Mouse (Mus musculus): Measurements from ENCODE around the gene Emb. TPM values are rescaled to one million over a fixed set of nuclear protein-coding genes. Genes with fewer than 3 reads are reported as not detected.
"Not testable (repeated sequence)": the region's sequence is repeated elsewhere in the genome, so short reads cannot be mapped to it uniquely, and the experiment has no call there.

Gene Emb
- total RNA-seq (2021) = 10 to 100 TPM; 28.6 to 33.3 TPM

DNA sequence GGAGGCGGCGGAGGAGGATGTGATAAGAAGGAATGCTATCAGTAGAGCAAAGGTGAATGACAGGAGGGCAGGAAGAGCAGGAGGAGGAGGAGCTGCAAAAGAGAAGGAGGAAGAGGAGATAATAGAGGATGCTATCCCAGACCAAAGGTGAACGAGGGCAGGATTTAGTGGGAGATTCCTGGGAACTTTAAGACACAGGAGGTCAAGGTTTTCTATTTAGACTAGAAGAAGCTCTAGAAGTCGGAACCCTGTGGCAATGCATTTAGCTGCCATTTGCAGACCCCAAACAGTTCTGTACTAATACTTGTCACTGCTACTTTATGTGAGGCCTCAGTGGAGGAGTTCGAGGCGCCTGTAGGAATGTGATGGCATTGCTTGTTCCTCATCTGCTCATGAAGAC is at the start of gene Emb:
Gene Emb, plus strand, starts transcription at position 301 of the 400 bp plus-strand sequence.
- no peak for DNase-seq

DNA sequence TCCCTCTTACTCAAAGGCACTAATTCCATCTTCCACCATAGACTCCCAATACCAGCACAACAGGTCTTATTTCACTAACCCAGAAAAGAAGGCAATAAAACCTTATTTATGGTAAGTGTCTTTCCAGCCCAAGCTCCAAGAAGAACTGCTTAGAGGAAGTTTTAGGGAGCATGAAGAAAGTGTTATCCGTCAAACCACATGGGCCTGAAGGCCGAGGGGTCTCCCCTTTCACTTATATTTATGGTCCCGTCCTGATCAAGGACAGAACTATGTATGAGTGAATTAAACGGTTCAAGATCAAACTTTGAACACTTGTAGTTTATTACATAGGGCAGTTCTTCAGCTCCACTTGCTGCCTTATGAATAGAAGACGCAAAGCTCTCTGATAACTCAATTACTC is 44.4 kb upstream of the Emb start:
- no peak for DNase-seq

DNA sequence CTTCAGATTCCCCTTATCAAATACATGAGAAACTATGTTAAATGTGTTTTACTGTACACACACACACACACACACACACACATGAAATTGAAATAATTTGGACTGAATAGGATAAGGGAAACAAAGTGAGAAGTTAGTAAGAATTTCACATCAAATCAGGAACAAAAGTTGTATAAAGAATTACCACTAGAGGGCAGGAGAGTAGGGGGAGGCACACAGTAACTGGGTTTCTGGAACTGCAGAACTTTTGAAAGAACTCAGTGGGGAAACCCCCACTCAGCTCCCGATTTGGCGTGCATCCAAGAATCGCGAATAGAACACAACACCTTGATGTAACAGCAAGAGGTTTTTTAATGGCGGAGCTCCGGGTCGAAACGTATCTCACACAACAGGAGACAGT is 43.3 kb upstream of the Emb start:
- no peak for DNase-seq

DNA sequence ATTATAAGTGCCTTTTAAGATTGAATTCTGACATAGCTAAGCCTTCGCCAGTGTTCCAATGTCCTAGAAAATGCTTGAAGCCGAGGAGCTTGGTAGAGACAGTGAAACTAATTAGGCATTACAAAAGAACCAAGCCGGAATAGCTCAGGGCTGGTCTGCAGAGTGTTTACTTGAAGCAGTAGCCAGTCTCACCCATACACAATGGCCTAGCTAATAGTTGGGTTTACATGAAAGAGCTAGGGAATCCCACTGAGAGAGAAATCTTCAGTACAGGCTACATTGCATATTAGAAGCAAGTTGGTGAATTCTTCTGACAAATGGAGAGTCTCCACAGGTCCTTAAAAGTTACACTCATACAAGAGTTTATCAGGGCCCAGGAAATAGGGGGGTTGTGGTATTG is 27.4 kb upstream of the Emb start:
- DNase-seq = not testable (repeated sequence)

DNA sequence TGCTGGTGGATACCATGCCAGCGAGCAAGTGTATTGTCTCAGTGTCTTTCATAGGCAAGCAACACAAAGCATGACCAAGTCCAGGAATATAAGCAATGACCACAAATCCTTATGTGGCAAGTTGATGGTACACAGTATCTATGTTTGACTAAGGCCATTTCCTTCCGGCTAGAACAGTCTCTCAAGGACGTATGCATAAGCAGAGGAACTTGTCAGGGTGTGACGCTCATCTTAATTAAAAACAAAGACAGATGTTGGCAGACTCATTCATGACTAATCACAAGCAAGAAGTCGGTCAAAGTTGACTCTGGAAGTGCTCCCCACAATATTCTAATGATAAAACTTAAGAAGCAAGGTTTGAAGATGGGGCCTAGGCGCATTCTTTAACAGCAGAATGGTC is 25.0 kb upstream of the Emb start:
- no peak for DNase-seq

DNA sequence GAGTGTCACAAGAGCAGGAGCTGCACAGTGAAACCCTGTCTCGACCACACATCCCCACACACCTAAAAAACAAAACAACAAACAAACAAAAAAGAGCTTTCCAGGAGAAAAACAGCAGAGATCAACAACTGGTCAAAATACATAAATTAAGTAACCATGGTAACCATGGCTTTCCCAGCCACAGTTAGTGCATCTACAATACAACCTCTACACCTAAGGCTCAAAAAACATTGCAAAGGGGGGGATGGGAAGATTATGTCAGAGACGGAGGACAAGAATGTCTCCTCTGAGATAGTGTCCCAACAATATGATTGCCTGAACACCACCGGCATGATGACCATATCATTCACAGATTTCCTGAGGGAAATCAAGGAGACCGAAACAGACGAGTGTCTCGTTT is 23.0 kb upstream of the Emb start:
- DNase-seq = no peak

DNA sequence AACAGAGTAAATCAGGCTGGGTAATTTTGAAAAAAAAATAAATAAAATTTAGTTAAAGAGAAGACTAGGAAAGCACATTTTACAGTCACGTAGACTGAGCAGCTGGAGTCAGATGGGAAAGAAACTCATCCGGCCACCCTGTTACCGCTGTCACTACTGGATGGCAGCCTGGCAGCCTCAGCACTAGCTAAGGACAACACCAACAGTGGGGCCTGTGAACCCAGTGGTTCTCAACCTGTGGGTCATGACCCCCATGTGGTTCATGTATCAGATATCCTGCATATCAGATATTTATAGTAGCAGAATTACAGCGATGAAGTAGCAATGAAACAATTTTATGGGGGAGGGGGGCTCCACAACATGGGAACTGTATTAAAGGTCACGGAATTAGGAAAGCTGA is 16.2 kb upstream of the Emb start:
- DNase-seq = no peak

DNA sequence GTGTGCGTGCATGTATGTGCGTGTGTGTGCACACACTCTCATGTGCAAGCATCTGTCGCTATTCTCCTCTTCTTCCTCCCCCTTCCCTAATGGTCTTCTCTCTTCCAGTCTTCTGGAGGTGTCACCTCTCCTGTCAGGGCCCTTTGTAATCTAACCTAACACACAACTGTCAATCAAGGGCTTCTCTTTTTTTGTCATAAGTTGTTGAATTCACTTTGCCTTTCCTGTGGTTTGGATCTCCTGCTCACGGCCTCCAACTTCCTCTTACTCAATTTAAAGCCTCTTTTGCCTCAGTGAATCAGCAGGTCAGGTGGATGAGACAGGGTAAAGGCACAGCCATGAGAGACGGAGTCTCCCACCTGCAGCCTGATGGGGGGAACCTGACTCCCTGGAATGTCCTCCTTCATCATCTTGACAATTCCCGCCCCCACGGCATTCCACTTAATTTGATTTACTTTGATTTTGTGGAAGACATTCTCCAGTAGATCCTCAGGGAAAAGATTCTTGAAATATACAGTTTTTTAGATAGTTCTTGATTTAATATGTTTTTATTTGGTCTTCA is 14.8 kb upstream of the Emb start:
- no peak for DNase-seq

DNA sequence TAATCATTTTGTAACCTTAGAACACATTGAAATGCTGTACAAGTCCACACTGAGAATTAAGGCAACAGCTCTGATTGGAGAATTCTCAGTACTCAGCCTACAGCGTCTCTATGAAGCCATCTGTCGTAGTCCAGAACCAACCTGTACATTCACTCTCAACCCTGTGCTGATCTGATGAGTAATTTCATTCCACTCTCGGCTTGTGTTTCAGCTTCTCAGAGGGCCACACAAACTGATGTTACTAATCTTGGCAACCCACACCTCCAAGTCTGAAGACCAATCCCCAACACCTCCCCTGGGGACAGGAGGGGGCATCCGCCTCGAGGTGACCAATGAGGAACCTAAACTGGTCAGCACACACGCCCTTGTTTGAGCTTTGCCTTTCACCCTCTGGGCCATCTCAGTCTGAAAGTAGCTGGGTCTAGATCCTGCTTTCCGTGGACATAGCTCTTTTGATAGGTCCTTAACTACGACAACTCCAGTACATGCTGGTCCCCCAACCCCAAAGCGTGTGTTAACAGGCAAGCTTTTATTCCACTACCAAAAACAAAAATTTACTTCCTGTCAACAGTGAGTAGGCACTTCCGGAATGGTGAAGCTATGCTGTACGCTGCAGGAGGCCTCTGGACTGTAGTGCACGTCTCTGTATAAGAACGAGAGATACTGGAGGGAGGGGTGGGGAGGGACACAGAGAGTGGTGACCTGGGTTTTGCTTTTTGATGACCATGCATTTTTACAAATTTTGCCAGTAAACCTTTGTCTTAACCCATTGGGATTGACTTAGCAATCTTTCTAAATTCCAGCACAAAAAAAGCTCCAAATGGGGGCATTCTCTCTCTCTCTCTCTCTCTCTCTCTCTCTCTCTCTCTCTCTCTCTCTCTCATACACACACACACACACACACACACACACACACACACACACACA is 12.5 kb upstream of the Emb start:
- DNase-seq = no peak

DNA sequence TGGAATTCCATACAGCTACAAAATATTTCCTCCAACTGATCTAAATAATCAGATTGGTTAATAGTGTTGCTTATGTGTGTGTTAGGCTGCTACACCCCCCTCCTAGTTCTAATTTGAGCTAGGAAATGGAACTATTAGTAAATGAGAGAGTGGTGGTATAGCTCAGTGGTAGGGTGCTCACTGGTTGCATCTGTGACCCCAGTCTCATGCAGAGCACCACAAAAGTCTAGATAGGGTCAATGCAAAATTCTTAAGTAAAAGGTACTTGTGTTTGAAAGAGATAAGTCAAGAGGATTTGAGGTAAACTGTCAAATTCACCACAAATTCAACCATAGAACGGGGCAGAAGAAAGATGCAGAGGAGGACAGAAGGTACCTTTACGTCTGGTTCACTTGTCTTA is 10.7 kb upstream of the Emb start:
- no peak for DNase-seq

DNA sequence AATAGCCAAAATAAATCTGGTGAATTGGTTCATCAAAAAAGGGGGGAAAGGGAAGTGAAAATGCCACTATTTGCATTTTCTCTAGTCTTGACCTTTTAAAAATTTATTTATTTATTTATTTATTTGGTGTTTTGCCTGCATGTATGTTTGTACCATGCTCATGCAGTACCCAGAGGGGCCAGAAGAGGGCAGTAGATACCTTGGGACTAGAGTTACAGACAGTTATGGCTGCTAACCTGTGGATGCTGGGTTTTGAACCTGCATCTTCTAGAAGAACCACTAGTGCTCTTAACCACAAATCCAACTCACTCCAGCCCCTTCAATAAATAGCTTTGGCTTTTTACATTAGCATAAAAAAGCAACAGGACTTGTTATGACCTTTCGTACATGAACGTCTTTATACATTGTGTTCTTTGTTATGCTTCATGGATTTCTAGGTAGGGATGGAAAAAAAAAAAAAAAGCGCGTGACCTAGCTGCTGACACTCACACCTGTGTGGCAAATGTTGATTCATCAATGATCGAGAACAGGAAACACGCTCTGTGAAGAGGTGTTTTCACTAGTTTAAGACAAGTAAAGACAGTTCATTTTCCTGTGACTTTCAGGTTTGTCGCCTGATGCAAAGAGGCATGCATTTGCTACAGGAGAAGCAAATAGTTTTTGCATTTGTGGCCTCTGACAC is 9.8 kb upstream of the Emb start:
- DNase-seq = peak; percentile 37 to 41

DNA sequence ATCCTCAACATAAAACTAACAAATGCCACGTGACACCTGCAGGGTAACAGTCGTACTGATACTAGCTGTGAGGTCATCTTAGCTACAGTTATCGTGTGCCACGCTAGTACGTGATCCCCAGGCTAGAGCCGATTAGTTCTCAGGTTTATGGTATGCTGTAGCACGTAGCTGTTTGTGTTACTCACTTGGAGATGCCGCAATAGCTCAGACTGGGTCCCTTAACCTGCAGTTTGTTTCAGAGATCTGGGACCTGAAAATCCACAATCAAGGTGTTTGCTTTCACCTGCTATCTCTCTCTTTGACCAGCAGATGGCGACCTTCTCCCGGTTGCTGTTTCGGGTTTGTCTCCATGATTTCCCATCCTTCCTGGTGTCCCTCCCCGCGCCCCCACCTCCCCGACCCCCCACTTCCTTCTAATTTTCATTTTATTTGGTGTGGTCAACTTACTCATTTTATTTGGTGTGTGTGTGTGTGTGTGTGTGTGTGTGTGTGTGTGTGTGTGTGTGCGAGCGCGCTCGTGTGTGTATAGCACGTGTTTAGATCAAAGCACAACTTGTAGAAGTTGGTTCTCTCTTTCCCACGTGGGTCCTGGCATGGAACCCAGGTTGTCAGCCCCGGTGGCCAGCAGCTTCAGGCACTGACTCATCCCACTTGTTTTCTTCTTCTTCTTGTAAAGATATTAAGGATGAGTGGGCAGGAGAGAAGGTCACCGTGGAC is 5.4 kb upstream of the Emb start:
- DNase-seq = no peak

DNA sequence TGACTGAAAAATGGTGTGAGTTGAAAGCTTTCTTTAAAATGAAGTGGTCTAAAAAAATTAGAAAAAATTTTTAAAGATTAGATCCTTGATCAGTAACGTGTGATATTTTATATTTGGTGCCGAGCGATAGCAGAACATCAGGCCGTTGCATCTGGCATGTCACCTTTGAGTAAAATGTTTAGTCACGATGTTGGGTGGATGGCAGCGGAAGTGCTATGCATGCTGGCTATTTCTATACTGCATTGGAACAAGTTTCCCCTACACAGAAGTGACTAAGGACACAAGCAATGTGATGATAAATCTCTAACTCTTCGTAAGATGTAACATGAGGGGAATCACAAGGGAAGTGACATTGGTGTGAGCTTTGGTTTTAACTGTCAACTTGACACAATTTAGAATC is 3.7 kb upstream of the Emb start:
- DNase-seq = no peak

DNA sequence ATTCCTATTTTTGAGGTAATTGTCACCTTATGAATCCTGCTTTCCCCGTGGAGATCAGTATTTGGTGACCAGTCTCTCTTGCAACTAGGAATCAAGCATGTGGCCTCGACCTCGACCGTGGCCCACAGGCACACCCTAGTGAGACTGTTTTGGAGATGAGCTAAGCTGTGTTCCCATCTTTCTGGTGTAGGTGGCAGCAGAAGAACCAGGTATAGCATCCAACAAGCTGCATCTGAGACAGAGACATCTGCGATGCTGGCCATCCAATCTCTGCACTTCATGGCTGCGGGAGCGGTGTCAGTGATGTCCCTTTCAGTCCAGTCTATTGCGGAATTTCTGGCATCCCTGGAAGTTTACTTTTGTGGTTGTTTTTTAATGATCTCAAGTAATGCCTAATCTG is 2.3 kb upstream of the Emb start:
- DNase-seq = no peak

DNA sequence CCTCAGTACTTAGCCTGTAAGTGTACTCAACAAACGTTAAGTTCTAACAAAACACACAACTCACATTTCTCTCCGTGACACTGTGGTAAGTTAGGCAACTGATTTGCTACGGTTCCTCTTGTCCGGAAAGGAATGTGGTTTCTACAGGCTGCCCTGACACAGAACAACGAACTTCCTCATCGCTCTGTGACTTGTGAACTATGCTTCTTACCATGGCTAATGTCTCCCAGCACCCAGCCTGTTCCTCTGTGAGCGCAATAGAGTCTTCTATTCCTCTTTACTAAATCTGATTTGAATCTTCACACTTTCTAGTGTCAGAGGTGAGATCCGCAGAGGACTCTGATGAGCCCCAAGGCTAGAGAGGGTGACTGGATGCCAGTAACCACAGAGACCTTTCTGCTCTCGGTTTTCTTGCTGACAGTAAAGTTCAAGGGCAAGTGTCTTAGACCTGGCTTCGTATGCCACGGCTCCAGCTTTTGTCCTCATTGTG is 3.1 kb downstream of the Emb start:
- no peak for DNase-seq

DNA sequence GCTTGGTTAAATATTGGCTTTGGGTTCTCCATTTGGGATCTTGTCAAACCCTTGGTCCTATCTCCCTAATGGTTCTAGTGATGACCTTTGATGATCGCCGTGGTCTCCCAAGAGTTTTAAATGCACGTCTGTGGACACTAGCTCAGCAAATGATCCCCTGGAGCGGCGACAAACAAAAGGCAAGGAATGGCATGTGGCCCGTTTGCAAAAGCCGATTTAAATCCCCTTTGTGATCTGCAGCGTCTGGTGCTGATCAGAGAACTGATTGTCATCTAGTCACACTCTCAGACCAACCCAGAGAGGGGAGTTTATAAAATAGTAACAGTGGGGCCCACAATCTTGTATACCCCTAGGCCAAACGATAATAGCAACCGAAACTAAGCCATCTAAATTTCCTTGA is 7.1 kb downstream of the Emb start:
- no peak for DNase-seq

DNA sequence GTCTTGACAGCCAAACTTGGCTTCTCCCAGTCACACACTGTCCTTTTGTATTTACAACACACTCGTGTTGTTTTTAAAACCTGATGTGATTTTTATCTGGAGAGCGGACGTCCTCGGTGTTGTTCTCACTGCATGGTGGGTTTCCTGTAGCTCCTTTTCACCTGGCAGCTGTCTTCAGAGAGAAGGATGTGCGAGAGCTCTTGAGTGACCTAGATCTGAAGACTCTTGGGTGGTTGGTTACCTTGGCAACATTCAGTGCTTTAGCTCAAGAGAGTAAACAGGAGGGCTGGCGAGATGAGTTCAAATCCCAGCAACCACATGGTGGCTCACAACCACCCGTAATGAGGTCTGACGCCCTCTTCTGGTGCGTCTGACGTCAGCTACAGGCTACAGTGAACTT is 7.8 kb downstream of the Emb start:
- DNase-seq = no peak

DNA sequence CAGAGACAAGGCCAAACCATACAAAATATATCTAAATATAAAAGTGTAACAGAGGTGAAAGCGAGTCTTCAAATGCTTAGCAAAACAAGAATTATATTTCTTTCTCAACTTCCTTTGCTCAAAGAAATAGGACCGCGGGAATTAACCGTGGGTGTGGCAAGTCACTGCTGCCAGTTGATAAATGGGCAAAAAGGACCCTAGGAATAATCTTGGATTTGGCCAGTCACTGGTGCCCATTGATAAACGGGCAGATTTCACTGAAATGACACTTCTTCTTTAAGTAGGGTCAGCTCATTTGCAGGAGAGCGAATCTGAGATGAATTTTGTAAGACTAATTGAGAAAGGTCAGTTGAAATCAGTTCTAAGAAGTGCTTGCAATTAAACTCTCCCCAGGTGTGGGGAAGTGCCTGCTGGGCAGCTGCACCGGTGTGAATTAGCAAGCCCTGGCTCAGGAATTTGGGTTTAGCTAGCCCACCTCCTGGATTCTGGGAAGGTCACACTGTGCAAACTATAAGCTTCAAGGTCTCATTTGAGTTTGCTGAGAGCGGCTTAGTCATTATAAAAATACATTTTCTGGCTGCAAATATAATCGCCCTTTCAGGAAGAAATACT is 8.5 kb downstream of the Emb start:
- no peak for DNase-seq

DNA sequence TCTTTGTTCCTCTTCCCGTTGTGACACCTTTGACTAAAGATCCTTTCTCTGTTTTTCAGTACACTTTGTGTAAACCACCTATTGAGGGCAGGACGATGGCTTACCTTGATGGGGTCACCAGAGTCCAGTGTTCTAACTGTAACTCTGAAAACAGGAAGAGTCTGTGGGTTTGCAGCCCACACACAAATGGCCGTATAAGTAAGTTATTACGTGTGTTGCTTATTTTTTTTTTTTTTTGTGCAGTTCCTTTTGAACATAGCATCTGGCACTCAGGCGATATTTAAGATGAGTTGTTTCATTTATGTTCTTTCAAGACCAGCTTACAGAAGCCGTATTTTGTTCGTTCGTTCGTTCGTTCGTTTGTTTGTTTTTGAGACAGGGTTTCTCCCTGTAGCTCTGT is 9.3 kb downstream of the Emb start:
- DNase-seq = no peak

DNA sequence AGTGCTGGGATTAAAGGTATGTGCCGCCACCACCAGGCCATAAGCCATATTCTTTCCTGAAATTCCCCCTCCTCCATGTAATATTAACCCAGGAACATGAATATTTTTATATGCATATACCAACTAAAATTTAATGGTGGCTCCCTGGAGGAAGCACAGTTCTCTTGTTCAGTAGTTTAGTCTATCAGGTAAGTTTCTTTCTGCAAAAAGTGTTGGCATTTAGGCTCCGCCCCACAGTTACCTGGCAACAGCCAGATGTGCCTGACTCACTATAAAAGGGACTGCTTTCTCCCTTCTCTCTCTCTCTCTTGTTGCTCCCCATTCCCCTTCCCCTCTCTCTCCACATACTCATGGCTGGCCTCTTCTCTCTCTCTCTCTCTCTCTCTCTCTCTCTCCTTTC is 9.8 kb downstream of the Emb start:
- no peak for DNase-seq

DNA sequence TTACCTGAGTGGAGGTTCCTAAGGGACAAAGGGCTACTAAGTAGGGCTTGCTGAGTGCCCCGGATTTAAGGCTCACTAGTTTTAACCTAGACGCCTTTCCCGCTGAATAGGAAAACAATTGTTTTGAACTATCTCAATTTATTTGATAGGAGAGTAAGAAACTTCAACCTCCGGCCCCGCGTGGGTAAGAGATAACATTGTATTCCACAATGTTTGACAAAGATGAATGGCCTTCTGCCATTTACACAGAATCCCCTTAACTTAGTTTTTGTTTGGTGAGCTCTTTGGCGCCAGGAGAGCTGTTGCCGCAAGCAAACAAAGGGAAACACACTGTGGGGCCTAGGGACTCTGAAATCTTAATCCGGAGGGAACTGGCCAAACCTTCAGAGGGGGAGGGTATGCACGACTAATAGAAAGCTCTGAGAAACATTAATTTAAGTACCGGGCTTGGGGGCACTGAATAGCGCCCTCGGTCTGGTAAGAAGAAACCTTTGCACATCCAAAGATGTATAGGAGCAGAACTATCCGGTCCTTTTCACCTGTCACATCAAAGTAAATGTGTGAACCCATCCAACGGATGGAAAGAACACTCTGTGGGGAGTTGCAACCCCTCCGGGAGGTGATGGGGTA is 11.7 kb downstream of the Emb start:
- DNase-seq = no peak
